Mouse (Mus musculus) c-Kit-positive CD71-negative TER-119-negative erythroid progenitor cells, embryonic 14.5 days (primary cell): Measurements from ENCODE around the gene Ppp4c.
A peak's percentile ranks its signal among the peaks of the same experiment; 100 is the strongest.
"Not testable (repeated sequence)": the region's sequence is repeated elsewhere in the genome, so short reads cannot be mapped to it uniquely, and the experiment has no call there.

Experiments
- DNase-seq: peaks from one replicate; pipeline ENCODE4 v3.0.0-alpha.2; 2013; ENCODE audit warnings: low read depth

Gene Ppp4c

GRCm38 (mm10) chr7:126780971-126781635, 11.2 kb downstream of the Ppp4c start, which contains the start of gene Tbx6:
TSS of gene Tbx6 (plus strand) at chr7:126781483.
- no peak for DNase-seq

DNA sequence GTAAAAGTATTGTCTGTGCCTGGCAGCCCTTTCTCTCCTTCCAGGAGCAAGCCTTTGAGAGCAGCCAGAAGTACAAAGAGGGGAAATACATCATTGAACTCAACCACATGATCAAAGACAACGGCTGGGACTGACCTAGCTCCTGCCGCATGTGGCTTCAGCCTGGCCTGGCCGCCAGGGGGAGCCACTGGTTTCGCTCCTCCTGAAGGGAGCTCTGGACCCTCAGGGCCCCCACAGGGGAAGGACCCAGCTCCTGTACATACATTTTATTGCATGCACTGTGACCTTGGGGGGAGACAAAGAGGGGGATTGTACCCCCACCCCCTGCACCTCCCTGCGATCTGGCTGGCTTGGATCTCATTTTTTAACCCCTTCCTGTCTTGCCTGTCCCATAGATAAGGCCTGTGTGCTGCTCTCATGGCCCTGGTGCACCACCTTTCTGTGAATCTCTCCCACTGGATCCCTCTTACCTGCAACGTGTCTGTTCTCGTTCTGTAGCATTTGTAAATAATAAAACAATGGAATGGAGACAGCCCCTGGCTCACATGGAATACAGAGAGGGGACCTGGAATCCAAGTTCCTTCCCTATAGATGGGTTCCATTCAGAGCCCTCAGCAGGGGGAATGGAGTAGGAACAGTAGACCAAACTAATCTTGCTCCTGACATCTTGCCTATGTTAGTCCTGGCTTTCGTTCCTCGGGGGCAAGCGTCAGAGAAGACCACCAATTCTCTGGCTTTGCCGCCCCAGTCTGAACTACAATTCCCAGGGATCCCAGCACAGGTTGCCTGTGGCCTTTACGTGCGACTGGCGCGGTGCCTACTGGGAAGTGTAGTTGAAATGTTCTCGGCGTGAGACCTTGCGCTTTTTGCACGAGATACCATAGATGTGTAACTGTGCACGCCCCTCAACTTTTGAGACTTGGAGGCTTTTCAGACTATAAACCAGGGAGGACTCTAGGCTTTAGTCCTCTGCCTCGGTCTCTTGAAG, 12.0 kb downstream of the Ppp4c start:
- peak; percentile 85 for DNase-seq

- DNase-seq: not testable (repeated sequence)
These were observed 13.2 kb downstream of the Ppp4c start for GRCm38 (mm10) chr7:126779101-126779500.

- DNase-seq: no peak
These were observed 14.1 kb downstream of the Ppp4c start for GRCm38 (mm10) chr7:126778147-126778546.

- DNase-seq: no peak
These were observed 14.8 kb downstream of the Ppp4c start for GRCm38 (mm10) chr7:126777476-126777875.

- peak; percentile 80 for DNase-seq
These were observed 15.7 kb downstream of the Ppp4c start, which contains the start of gene Ypel3 for GRCm38 (mm10) chr7:126776598-126777057. TSS of gene Ypel3 (plus strand) at chr7:126776955.

DNA sequence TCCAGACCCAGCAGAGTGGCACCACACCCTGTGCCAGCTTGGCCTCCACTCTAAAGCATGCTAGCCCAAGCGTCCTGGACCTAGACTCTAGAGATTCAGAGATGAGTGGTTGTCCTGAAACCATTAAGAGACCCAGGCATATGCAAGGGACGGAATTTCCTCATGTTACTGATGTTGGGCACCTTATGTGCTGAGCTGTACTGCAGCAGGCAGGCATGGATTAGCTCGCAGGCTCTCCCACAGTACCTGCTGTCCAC, 16.4 kb downstream of the Ppp4c start:
- no peak for DNase-seq

DNA sequence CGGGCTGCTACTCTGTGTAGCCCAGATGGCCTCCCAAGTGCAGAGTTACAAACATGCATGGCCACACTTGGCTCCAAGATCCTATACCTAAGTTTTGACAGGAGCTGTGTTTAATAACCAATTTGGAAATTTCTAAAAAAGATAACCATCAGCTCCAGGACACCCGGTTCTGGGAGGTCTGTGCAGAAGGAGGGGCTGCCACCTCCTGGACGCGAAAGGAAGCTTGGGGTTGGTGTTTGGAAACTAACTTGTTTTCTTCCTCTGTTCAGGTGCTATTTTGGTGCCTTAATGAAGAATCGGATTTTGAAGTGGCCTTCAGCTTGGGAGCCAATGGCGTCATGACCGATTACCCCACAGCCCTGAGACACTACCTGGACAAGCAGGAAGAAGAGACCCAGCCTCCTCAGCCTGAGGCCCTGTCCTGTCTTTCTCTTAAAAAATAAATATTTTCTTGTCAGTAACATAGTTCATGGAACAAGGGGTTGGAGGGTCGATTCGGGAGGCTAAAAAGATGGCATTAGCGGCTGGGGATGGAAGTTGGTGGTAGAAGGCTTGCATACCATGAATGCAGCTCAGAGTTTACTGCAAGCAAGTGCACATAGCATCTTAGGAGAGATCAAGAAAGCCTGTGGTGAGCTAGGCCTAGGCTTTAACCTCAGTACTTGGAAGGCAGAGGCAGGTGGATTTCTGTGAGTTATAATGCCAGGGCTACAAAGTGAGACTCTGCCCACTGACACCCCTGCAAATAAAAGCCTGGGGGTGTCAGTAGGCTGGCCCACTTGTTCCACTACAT, 16.9 kb downstream of the Ppp4c start:
- DNase-seq: no peak

GRCm38 (mm10) chr7:126774463-126774862, 17.8 kb downstream of the Ppp4c start:
- DNase-seq: no peak

DNA sequence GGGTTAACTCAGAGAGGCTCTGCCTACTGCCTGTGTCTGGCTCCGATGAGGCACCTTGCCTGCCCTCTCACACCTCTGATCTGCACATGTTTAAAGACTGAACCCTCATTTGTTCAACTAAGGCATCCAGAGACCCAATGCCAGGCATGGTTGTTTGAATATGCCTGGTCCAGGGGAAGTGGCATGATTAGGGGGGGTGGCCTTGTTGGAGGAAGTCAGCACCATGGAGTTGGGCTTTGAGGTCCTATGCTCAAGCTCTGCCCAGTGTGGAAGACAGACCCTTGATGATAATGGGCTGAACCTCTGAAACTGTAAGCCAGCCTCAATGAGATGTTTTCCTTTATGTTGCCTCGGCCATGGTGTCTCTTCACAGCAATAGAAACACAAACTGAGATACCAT, 18.9 kb downstream of the Ppp4c start:
- no peak for DNase-seq

- no peak for DNase-seq
These were observed 21.5 kb downstream of the Ppp4c start for GRCm38 (mm10) chr7:126770784-126771183.

DNA sequence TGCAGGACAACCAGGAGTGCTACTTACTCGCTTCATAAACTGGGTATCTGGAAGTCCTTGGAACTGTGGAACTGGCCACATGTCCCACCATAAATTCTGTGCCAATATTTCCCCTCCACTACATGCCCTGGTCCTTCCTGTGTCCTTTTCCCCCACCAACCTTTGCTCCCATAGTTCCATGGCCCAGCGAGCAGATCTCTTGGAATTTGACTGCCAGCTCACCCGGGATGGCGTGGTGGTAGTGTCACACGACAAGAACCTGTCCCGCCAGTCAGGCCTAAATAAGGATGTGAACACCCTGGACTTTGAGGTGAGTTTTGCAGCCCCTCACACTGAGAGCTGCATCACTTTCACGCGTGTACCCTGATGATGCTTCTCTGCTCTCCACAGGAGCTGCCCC, 25.3 kb downstream of the Ppp4c start:
- no peak for DNase-seq

GRCm38 (mm10) chr7:126766201-126766600, 26.1 kb downstream of the Ppp4c start, which contains the start of gene Gdpd3:
TSS of gene Gdpd3 (plus strand) at chr7:126766334.
- DNase-seq: no peak

GRCm38 (mm10) chr7:126765540-126765939, 26.8 kb downstream of the Ppp4c start:
- no peak for DNase-seq

- no peak for DNase-seq
These were observed 29.8 kb downstream of the Ppp4c start for GRCm38 (mm10) chr7:126762471-126763008.

- no peak for DNase-seq
These were observed 30.7 kb downstream of the Ppp4c start for GRCm38 (mm10) chr7:126761529-126762067.

DNA sequence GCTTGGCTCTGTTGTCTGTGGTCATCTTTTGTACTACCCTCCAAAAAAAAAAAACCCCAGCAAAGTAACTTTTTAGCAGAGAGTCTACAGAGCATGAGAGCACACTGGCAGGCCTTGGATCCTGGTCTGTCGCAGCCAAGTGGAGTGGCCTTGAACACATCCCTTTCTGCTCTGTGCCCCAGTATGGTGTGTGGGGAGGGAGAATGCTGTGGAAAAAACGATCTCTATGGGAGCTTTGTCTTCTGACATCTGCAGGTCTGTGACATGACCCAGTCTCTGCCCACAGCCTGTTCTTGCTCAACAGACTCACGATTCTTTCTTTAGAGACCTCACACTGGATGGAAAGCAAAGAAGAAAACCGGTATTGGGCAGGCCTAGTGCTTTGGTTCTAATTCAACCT, 31.3 kb downstream of the Ppp4c start:
- DNase-seq: no peak

DNA sequence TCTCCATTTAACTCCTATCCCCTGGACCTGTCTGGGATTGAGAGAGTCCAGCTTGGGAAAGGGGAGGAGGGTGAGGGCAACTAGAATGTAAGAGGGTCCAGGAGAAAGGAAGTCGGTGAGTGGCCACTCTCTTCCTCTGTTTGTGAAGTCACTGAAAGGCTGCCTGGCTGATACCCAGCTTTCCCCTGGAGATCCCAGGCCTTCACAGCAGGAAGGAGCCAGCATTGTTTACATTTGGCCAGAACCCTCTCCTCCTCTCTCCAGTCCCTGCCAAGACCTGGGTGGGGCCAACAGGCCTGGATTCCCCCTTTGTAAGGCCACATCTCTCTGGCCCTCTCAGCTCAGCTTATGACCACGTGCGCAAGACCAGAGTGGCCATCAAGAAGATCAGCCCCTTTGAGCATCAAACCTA, 31.9 kb downstream of the Ppp4c start:
- no peak for DNase-seq

DNA sequence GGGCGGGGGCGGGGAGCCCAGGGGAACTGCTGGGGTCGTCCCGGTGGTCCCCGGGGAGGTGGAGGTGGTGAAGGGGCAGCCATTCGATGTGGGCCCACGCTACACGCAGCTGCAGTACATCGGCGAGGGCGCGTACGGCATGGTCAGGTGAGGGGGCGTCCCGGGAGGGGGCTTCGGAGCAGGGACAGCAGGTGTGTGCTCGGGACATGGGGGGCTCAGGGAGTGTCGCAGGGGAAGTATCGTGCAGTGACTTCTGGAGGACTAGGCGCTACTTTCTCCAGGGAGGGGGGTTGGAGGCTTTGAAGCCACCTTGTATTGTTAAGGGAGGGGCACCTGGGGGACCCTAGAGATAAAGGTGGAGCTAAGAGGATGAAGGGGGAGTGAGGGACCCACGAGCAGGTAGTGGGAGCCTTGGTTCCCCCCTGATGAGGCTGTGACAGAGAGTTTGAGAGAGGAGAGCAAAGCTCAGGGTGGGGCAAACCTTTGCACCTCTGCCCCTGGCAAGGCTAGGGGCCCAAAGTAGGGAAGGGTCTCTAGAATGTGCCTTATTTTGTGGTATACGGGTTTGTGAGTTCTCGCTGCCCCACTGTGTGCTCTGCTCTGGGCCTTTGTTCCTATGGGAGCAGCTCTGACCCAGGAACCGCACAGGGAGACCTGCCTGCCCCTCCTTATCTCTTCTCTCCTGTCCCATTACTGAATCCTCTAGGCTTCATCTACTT, 32.5 kb downstream of the Ppp4c start:
- DNase-seq: no peak

DNA sequence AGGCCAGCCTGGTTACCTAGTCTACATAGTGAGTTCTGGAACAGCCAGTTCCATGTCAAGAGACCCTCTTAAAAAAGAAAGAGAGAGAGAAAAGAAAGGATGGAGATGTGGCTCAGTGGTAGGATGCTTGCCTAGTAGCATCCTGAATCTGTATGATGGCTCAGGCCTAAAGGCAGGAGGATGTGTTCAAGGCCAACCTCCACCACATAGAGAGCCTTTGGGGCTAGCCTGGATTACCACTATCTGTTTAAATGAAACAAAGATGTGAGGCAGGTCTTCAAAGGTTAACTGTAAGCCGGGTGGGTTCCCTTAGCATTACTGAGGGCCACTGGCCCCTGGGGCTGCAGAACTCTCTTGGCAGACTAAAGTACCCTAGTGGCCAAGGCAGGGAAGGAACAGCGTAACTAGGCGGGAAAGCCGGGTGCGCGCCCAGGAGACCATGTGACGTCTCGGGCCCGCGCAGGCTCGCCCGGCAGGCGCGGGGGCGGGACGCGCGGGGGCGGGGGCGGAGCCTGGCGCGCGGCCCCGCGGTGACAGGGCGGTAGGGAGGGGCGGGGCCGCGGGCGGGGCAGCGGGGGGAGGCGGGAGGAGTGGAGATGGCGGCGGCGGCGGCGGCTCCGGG, 33.1 kb downstream of the Ppp4c start, which contains the start of gene Mapk3:
Gene Mapk3 (plus strand): TSS at position 552 of the 622 bp plus-strand sequence.
- DNase-seq: peak; percentile 85
